In the genomic region with DNA sequence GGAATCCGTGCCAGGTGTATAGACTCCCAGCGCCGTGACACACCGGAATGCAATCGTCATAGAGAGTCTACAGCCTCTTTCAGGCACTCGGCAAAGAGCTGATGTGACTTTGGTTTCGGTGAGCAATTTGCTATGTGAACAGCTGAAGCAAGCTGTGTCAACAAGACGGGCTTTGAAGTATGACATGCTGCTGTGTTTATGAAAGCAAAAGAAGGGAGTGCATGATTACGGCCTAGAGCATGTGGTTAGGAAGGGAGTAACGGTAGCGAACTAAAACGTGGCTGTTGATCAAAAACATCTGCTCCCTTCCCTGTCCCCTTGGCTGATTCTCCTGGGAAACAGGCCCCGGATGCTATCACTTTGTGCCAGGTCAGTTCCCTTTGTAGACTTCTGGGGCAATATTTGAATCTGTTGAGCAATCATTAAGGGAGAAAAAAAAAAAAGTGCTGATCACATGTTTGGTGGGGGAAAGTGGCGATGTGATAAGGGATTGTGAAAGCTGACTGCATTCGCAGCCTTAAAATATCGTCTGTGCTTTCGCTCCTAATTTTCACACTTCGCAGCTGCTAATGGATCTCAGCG, we compare ENCODE assay signal across 8 mouse cellular contexts.
A peak's percentile ranks its signal among the peaks of the same experiment; 100 is the strongest.
DNase-seq lines count a peak whose midpoint lies in the region; ATAC-seq and TF ChIP-seq lines count a peak whose summit lies in the region.

No protein-coding gene starts in this region.

- H3K36me3 ChIP-seq in embryonic facial prominence, embryonic 15.5 days, result no peaks in the 10 kb centered on the region
- H3K36me3 ChIP-seq in kidney, adult 2 months (ENCODE audit: control insufficient read depth, insufficient read depth, low read length), result no peaks in the 10 kb centered on the region
- no peaks in the 10 kb centered on the region for H3K36me3 ChIP-seq in midbrain, embryonic 13.5 days
- H3K36me3 ChIP-seq in stomach, embryonic 15.5 days, result no peaks in the 10 kb centered on the region
- H3K36me3 ChIP-seq in thymus, adult 2 months (ENCODE audit: control insufficient read depth, insufficient read depth, low read length), result no peaks in the 10 kb centered on the region

- H3K27ac ChIP-seq in embryonic facial prominence, embryonic 15.5 days (replicated peaks), result no peak overlapping the region
- H3K27ac ChIP-seq in kidney, adult 2 months (ENCODE audit: insufficient read depth, low read depth, low read length), result no peak overlapping the region
- 0 out of 2 replicates have a peak overlapping the region, but pooled peaks have one; percentile 14 for H3K27ac ChIP-seq in midbrain, embryonic 13.5 days
- no peak overlapping the region for H3K27ac ChIP-seq in stomach, embryonic 15.5 days
- no peak overlapping the region for H3K27ac ChIP-seq in thymus, adult 2 months (ENCODE audit: control insufficient read depth, insufficient read depth, low read length)

- peak; percentile 30 for DNase-seq in Muller cell, postnatal 12 days (ENCODE audit: inconsistent ontology term)
- DNase-seq in heart, adult 9 months (ENCODE audit: low spot score in 2 of 2), result peak; percentile 65 to 69
- peak; percentile 50 for DNase-seq in kidney, adult 2 months
- DNase-seq in left cerebral cortex, postnatal 25 days (ENCODE audit: low spot score in 2 of 2), result peak; percentile 21 to 36
- DNase-seq in thymus, adult 2 months, result no peak

- peak; percentile 65 for ATAC-seq in embryonic facial prominence, embryonic 15.5 days (ENCODE audit: insufficient number of reproducible peaks, low FRiP score, low TSS enrichment, low read depth)
- 0 out of 2 replicates have a peak, but pooled peaks have one; percentile 34 for ATAC-seq in midbrain, embryonic 13.5 days
- peak; percentile 43; the same call in 1 of the 2 replicates for ATAC-seq in stomach, embryonic 15.5 days (ENCODE audit: insufficient read depth, low FRiP score, low read depth)

- no peak for TF ChIP-seq CTCF in kidney, adult 2 months (conservative IDR thresholded peaks at IDR 0.05; ENCODE audit: insufficient read depth, insufficient read length, low read depth, low read length)
- no peak for TF ChIP-seq CTCF in thymus, adult 2 months (IDR thresholded peaks at IDR 0.05; ENCODE audit: borderline replicate concordance, control insufficient read depth, extremely low read depth, insufficient read depth, low read length, poor library complexity)

- H3K27me3 ChIP-seq in embryonic facial prominence, embryonic 15.5 days, result no peaks in the 10 kb centered on the region
- H3K27me3 ChIP-seq in kidney, adult 2 months (replicated peaks; ENCODE audit: control insufficient read depth, insufficient read depth, low read length), result no peaks in the 10 kb centered on the region
- no peaks in the 10 kb centered on the region for H3K27me3 ChIP-seq in midbrain, embryonic 13.5 days
- H3K27me3 ChIP-seq in stomach, embryonic 15.5 days (replicated peaks), result no peaks in the 10 kb centered on the region
- no peaks in the 10 kb centered on the region for H3K27me3 ChIP-seq in thymus, adult 2 months (ENCODE audit: control insufficient read depth, insufficient read depth, low read length)

- peak overlapping the region; percentile 22 for H3K4me3 ChIP-seq in embryonic facial prominence, embryonic 15.5 days (replicated peaks)
- H3K4me3 ChIP-seq in kidney, adult 2 months (ENCODE audit: insufficient read depth, low read depth, low read length), result peak overlapping the region; percentile 9; the same call in 1 of the 2 replicates
- no peak overlapping the region for H3K4me3 ChIP-seq in midbrain, embryonic 13.5 days (replicated peaks)
- H3K4me3 ChIP-seq in stomach, embryonic 15.5 days (replicated peaks), result peak overlapping the region; percentile 12; the same call in 1 of the 2 replicates
- H3K4me3 ChIP-seq in thymus, adult 2 months (ENCODE audit: control insufficient read depth, insufficient read depth, low read length), result no peak overlapping the region

- TF ChIP-seq POLR2A in kidney, adult 2 months (IDR thresholded peaks at IDR 0.05; ENCODE audit: low read depth, low read length), result no peak
- TF ChIP-seq POLR2A in thymus, adult 2 months (IDR thresholded peaks at IDR 0.05; ENCODE audit: control insufficient read depth, extremely low read depth, insufficient read depth, low read length, poor library complexity), result no peak

- H3K4me1 ChIP-seq in embryonic facial prominence, embryonic 15.5 days, result peaks cover 8% of the 10 kb centered on the region; the same call in 1 of the 2 replicates
- no peaks in the 10 kb centered on the region for H3K4me1 ChIP-seq in kidney, adult 2 months (ENCODE audit: control insufficient read depth, insufficient read depth, low read length)
- H3K4me1 ChIP-seq in midbrain, embryonic 13.5 days (replicated peaks), result peaks cover 8% of the 10 kb centered on the region; the same call in 1 of the 2 replicates
- H3K4me1 ChIP-seq in stomach, embryonic 15.5 days, result no peaks in the 10 kb centered on the region
- no peaks in the 10 kb centered on the region for H3K4me1 ChIP-seq in thymus, adult 2 months (replicated peaks; ENCODE audit: control insufficient read depth, insufficient read depth, low read length)

- peak overlapping the region; percentile 41 for H3K4me2 ChIP-seq in embryonic facial prominence, embryonic 15.5 days (replicated peaks)
- H3K4me2 ChIP-seq in midbrain, embryonic 13.5 days (replicated peaks), result peak overlapping the region; percentile 25; the same call in 1 of the 2 replicates
- H3K4me2 ChIP-seq in stomach, embryonic 15.5 days, result peak overlapping the region; percentile 49

- no peaks in the 10 kb centered on the region for H3K9me3 ChIP-seq in embryonic facial prominence, embryonic 15.5 days (replicated peaks)
- H3K9me3 ChIP-seq in midbrain, embryonic 13.5 days, result no peaks in the 10 kb centered on the region
- no peaks in the 10 kb centered on the region for H3K9me3 ChIP-seq in stomach, embryonic 15.5 days

- H3K9ac ChIP-seq in embryonic facial prominence, embryonic 15.5 days, result no peak overlapping the region
- H3K9ac ChIP-seq in midbrain, embryonic 13.5 days (replicated peaks), result no peak overlapping the region
- H3K9ac ChIP-seq in stomach, embryonic 15.5 days, result no peak overlapping the region

- 25% methylated on average over 19 of the region's 19 CpGs for WGBS in embryonic facial prominence, embryonic 15.5 days
- whole genome bisulfite sequencing in kidney, adult 2 months, result 22% methylated on average over 19 of the region's 19 CpGs
- WGBS in midbrain, embryonic 13.5 days, result 66% methylated on average over 19 of the region's 19 CpGs
- 29% methylated on average over 19 of the region's 19 CpGs for WGBS in stomach, embryonic 15.5 days
- WGBS in thymus, adult 2 months, result 89% methylated on average over 19 of the region's 19 CpGs

- intact Hi-C loops in left cerebral cortex, postnatal 25 days (cut with DNase I), result no loop called here

Comparison
In these comparisons a context has a peak if more than half of its experiments do, and no peak if none do; other contexts are left out.
1. H3K4me3 ChIP-seq: peak in embryonic facial prominence, embryonic 15.5 days (single experiment), kidney, adult 2 months (single experiment) and stomach, embryonic 15.5 days (single experiment); none in midbrain, embryonic 13.5 days (single experiment) and thymus, adult 2 months (single experiment).
2. Peak in every context shown above with its lines, with median percentiles within 50 percentile points of each other: ATAC-seq and H3K4me2 ChIP-seq.